Mouse (Mus musculus) T-helper 17 cell (primary cell): ENCODE results near the gene Iqsec3.

Experiments used
- in situ Hi-C, 2 experiments: fragments of 300-600 bp; cut with MboI, MseI; formaldehyde crosslinking; loops; 1 replicate in 1 of 2; 2 replicates in 1 of 2; pipeline ENCODE4 v1.15.1; 2025; ENCODE audit warnings: high pct_unique_total_duplicates in 2 of 2

The Iqsec3 gene

DNA sequence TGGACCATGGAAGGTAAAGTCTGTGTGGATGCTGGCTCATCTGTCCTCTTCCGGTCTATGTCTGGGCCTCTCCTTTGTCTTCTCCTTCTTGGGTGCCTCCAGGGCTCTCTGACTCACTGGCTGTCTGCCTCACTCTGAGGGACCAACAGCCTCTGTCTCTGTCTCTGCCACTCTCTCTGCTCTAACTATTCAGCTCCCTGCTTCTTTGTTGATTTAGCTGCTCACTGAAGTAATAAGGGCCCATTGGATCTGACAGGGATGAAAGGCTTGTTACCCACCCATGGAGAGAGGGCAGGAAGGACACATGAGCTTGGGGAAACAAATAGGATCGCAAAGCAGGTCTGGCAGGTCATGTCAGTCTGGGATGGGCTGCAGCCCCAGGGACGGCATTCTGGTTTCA lies 106.4 kb downstream of the Iqsec3 start:
- in situ Hi-C loops, result loop anchor here in 1 of 2 experiments (5.0 kb wide), 1 partner anchor 180 kb away; no protein-coding TSS in a partner anchor

DNA sequence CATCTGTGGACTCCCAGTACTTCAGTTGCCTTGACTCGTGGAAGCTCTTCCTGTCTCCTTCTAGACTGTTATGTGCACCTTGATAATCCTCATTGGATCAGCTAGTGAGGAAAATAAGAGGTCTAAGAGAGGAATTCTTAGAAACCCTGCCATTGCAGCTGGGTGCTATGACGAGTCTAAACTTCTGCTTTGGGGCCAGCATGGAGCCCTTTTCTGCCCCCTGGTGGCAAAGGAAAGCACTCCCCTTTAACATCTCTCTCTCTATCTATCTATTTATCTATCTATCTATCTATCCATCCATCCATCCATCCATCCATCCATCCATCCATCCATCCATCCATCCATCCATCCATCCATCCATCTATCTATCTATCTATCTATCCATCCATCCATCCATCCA lies 106.9 kb downstream of the Iqsec3 start:
- in situ Hi-C loops, result loop anchor here in 1 of 2 experiments (5.0 kb wide), 1 partner anchor 179 kb away; no protein-coding TSS in a partner anchor

DNA sequence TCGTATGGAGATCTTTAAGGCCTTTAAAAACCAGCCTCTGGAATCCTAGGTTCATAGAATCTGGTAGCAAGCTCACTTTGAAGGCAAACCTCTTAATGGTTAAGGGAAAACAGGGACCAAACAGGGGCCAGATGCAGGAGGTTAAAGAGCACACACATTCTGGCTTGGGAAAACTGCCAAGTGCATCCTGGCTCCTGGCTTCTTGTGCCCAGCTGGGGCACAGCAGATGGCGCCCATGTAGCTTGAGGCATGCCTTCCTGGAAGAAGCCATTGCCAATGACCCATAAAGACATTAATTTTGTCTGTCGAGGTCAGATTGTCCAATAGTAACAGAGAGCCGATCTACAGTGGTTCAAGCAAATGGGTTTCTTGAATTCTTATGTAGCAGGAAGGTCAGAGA lies 109.5 kb downstream of the Iqsec3 start:
- in situ Hi-C loops, result loop anchor here in 1 of 2 experiments (5.0 kb wide), 1 partner anchor 177 kb away; no protein-coding TSS in a partner anchor

DNA sequence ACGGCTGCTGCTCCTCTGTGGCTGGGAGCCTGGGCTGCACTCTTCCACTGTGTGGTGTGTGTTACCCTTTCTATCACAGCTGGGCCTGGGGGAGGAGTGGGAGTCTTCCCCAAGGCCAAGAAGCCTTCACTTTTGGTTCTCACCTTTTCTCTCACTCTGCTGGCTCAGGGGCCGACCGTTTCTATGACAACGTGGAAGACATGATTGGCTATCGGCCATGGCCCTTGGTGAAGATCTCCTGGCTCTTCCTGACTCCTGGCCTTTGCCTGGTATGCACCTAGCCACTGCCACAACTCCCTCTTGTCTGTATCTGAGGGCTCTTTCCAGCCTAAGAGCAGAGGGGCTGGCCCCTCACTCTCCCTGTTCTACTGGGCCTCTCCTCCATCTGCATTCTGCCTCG lies 110.4 kb downstream of the Iqsec3 start:
- in situ Hi-C loops, result loop anchor here in 1 of 2 experiments (5.0 kb wide), 1 partner anchor 176 kb away; no protein-coding TSS in a partner anchor

DNA sequence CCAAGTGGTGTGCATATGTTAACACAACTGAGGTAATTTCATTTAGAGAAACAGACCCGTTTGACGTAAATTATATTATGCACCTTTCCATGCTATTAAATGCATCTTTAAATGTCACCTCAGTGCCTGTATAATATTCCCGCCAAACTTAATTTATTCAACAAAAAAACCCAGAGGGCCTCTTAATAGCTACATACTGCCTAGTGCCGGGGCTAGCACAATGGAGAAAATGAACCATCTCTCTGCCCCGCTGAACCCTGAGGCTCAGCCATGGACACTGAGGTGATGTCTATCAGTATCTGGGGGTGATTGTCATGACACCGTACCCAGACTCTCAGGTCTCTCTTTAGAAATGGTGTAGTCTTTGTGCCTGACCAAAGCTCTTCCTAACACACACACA lies 116.2 kb downstream of the Iqsec3 start:
- in situ Hi-C loops, result no loop called here

DNA sequence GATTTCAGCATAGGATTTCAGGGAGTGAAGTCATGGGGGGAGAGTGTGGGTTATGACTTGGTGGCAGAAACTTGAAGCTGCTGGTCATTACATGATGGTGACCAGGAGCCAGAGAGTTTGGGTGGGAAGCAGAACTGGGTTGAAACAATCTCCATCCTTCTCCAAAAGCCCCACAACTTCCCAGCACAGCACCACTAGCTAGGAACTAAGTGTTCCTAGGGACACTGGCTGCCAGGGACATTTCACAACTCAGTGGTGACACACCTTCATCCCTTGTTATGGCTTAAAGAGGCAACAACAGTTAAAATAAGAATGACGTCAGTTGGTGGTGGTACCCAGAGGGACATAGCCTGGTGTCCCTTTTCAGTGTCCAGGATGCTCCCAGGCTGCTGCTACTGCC lies 117.4 kb downstream of the Iqsec3 start:
- in situ Hi-C loops, result no loop called here

DNA sequence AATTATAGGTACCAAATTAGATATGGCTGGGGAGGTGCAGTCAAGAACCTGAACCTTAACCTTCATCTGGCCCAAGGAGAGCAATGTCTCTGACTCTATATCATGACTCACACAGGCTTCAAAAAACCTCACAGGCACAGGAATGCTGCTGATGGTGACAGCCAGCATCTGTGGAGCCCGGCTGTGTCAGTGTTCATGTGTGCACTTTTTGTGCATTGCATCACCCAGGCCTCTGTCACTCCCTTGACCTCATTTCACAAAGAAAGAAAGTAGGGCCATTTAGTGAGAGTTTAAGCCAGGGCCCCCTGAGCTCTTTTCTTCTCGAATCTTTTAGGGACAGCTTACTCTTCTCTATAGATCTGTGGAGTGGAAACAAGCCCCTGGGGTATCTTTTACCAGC lies 121.2 kb downstream of the Iqsec3 start:
- in situ Hi-C loops, result no loop called here

DNA sequence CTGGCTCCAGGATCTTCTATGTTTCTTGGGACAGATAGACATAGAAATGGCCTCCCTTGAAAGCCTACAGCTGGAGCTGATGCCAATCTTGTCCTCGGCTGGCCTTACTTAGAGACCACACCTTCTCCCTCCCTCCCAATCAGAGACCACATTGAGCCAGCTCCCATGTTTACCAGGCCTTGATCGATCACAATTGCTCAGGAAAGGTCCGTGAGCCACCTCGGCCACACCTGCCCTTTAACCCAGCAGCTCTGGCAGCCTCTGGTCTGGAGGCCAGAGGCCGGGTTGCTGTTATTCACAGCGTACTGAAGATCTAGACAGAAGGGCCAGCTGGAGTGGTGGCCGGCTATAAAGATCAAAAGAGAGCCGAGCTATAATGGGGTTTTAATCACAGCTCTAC lies 127.0 kb downstream of the Iqsec3 start:
- in situ Hi-C loops, result no loop called here

DNA sequence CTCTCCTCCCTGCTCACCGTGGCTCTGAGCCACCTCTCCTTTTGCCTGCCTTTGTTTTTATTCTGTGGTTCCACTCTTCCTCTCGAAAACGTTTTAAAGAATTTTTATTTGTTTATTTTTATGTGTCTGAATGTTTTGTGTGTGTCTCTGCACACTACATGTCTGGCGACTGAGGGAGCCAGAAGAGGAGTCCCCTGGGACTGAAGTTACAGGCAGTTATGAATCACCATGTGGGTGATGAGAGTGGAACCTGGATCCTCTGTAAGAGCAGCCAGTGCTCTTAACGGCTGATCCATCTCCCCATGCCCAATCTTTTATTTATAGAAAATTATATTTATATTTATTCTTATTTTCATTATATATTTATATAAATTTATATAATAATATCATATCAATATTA lies 129.1 kb downstream of the Iqsec3 start:
- in situ Hi-C loops, result no loop called here

DNA sequence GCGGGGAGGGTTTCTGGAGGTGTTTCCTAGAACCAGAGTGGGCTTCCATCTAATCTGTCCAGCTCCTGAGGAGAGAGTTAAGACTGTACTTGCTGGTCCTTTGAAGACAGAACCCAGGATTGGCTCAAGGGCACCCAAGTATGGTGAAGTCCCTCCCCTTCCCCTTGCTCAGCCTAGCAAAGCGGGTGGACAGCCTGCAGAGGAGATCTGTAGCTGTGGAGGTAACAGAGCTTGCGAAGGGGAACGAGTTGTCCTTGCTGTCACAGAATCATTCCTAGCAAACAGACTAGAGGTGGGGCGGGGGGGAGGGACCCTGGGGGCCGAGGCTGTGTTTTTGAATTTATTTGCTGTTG lies 129.7 kb downstream of the Iqsec3 start:
- in situ Hi-C loops, result no loop called here

DNA sequence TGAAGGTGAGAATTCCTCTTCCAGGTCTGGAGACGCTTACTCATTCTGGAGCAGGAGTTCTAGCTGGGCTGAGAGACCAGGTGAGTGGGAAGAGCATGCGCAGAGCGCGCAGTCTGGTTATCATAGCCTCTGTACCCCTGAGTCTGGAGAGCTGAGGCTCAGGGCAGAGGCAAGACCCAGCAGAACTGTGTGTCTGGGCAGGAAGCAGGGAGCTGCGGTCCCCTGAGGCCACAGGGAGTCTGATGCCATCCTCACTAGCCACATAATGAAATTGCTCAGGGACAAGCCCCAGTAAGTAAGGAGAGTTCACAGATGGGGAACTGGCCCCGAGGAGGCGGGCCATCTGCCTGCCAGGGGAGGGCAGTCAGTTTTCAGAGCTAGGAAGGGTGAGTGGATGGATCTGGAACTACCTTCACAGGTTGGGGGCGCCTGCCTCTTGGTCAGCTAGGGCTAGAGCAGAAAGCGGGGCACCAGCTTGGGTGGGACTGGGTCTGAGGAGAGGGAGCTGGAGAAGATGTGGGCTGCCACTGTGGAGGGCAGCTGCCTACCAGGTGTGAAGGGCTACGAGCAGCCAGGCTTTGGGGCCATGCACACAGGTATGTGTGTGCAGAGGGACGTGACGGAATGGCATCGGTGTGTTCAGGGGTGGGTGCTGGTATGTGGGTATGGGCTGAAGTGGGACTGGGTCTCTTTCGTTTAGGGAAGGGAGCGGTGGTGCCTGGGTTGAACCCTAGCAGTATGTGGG lies 130.3 kb downstream of the Iqsec3 start, which contains the start of gene Slc6a12:
Gene Slc6a12, plus strand, starts transcription at position 51 of the 745 bp plus-strand sequence.
- in situ Hi-C loops, result no loop called here

DNA sequence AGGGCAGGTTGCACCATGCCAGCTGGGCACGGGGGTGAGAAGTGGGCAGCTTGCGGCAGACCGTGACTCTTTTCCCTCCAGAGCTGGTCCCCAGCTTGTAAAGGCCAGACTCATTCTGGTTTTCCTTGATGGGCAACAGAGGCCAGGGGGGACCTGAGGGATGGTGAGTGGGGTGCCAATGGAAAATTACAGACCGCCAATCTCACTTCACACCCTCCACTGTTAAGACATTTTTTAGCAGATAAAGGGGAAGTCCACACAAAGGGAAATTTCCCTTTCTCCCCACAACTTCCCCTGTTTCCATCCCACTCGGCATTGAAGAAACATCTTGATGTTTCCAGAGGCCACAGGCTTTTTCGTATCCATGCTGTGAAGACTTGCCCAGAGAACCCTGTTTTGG lies 131.8 kb downstream of the Iqsec3 start:
- in situ Hi-C loops, result no loop called here

DNA sequence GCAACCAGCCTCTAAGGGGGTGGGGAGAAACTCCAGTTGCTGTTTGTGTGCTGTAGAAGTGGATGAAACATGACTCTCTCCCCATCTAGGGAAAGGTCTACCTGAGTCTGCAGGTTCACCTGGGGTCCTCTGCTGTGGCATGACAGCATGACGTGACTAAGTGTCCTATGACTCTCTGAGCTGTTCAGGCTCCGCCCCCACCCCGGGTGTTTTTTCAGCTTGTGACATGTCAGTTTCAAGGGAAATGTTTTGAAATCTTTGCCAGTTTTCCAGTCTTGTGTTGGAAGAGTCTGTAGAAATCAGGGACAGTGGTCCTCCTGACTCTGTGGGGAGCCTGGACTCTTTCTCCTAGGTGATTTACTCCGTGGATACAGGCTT lies 135.0 kb downstream of the Iqsec3 start:
- in situ Hi-C loops, result loop anchor here in 1 of 2 experiments (10.0 kb wide), 1 partner anchor 344 kb away; no protein-coding TSS in a partner anchor

DNA sequence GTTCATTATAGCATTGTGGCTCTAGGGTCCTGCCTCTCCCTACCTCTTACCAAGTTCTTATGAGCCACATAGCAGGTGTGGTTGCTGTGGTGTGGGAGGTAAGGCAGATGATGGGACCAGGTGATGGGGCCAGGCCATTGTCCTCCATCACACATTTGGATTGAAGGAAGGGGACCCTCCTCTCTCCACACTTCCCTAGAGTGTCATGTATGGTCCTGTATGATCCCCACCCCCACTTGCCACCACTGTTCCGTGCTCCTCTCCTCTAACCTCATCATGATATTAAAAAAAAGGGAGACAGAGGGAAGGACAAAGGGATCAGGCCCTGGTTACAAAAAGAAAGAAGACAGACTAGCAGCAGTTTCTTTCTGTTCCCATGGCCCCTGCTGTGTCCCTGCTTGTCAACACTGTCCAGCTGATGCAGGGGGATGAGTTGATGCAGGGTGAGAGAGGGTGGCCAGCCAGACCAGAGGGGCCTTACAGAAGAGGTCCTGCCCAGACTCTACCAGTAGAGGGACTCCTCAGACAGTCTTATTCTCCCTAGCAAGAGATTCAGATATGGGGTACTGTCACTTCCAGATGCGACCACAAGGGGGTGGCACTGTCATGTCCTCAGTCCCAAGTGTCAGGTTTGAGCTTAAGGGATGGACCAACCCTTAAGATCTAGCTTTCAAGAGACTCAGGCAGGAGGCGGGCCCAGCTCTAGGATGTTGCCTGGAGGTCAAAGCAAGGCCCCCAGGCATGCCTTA lies 135.5 kb downstream of the Iqsec3 start:
- in situ Hi-C loops, result loop anchor here in 1 of 2 experiments (10.0 kb wide), 1 partner anchor 343 kb away; no protein-coding TSS in a partner anchor

DNA sequence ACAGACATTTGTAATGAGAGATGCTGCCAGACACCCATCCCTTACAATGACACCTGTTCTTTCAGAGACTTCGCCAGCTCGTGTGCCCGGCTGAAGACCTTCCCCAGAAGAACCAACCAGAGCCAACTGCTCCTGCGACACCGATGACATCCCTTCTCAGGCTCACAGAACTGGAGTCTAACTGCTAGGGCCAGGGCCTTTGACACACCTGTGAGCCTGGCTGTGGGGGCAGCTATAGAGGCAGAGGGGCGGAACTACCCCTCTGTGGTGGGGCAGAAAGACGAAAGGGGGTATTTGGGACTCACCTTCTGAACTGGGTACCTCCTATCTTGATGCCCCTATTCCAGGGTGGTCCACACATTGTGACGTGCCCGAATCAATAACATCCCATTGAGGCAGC lies 136.2 kb downstream of the Iqsec3 start:
- in situ Hi-C loops, result loop anchor here in 1 of 2 experiments (10.0 kb wide), 1 partner anchor 342 kb away; no protein-coding TSS in a partner anchor

DNA sequence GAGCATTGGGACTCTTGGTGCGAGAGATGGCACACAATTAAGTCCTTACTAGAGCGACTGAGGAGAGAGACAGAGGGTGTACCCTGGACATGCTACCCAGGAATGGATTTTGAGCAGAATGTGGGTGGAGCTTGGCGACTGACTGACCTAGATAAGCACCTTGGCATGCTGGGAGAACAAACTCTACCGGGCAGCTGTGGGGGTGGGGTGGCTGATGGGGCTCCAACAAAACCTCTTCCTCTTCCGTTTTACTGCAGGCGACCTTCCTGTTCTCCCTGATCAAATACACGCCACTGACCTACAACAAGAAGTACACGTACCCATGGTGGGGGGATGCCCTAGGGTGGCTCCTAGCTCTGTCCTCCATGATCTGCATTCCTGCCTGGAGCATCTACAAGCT lies 136.9 kb downstream of the Iqsec3 start:
- in situ Hi-C loops, result loop anchor here in 1 of 2 experiments (10.0 kb wide), 1 partner anchor 342 kb away; no protein-coding TSS in a partner anchor

DNA sequence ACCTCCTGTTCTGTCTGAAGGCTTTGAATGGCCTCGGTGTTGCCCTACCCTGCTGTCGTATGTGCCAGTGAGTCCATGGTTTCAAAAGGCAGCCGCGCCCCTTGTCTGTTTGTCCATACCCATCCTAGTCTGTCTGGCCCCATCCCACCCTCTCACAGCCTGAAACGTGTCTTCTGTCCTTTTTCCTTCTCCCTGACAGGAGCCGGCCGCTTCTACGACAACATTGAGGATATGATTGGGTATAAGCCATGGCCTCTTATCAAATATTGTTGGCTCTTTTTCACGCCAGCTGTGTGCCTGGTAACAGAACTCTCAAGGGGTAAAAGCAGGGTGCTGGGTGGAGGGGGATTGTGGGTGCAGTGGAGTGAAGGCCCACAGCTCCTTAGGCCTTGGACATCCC lies 137.6 kb downstream of the Iqsec3 start:
- in situ Hi-C loops, result loop anchor here in 1 of 2 experiments (10.0 kb wide), 1 partner anchor 341 kb away; no protein-coding TSS in a partner anchor

DNA sequence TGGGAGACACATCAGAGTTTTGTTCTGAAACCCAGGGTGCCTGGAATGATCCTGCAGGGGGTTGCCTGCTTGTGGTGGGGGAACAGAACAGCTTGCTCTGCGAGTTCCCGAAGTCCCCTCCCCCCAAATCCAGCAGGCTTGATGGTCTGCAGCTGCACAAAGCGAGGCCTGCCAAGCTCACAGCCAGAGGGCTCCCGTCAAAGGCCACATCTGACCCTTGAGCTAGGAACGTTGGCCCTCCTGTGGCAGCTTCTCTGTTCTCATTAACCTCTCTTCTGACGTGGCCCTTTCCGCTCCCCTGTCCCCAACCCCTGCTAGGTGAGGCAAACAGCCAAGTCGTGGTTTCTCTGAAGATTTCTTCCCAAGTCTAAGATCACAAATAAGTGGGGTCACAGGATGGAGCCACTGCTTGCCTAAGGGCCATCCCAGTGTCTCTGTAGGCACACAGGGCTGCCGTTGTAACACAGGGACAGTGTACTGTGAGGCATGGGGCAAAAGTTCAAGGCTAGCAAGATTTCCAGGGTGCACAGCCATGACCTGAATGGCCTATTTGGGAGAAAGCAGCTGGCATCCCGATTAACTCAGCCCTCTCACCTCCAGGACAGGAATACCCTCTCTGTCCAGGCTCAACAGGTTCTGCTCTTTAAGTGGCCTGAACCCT lies 143.5 kb downstream of the Iqsec3 start:
- in situ Hi-C loops, result loop anchor here in 1 of 2 experiments (10.0 kb wide), 1 partner anchor 335 kb away; no protein-coding TSS in a partner anchor

DNA sequence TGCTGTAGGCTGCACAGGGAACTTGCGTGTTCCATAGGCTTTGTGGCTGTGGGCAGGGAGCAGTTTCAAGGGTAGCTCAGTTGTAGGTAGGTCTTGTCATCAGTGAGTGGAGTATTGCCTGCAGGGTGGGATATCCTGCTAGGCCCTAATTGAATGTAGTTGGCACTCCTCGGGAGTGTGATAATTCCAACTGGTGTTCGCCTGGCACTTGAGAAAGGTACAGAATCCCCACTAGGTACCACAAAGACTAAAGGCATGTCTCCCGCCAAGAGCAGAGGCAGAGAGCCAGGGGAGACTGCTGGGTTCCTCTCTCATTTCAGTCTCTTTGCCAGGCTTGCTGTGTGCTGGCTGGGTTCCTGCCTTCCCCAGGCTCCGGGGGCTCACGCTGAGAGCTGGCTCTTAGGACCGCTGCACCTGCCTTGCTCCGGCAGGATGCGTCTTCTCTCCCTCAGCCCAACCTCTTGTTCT lies 145.0 kb downstream of the Iqsec3 start:
- in situ Hi-C loops, result no loop called here

DNA sequence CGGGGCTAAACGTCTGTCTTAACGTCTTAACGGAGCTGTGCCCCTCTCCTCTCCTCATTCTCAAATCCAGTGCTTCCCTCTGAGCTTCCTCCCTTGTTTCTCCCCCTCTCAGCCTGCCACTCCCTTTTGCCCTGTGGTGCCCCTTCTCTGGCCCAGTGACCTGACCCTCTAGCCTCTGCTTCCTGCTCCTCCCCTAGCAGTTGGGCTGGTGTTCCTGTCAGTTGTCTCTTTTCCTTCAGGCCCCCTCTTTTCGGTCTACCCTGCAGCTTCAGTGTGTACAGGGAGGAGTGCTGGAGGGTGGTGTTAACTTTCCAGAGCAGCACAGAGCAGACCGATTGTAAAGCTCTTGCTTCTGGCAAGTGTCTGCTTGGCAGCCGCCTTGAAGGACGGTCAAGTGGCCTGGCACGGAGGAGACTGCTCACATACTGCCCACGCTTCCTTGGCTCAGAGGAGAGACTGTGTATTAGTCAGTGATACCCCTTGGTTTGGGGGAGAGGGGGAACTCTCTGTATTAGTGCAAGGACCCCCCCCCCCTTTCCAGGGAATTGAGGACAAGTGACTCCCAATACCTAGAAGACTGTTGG lies 146.9 kb downstream of the Iqsec3 start:
- in situ Hi-C loops, result no loop called here

DNA sequence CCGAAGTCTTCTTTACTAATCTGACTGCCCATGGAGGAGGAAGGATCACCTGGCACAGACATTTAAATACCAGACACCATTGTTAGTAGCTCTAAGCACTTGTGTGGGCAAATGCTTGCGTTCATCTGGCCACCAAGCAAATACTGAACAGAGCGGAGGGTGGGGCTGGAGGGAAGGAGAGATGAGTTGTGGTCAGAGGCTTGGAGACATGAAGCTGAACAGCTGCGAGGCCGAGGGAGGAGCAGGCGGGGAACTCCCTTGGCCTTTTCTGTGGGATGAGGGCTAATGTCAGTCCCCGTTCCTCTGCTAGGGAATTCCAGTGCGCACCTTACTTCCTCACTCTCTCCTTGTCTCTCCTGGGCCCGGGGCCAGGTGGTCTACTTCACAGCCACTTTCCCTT lies 147.7 kb downstream of the Iqsec3 start:
- in situ Hi-C loops, result no loop called here
